Mouse (Mus musculus) hindbrain, postnatal 0 days (tissue): ENCODE measurements at regions not wholly inside any gene's neighbourhood (a gene's known extent, or its start where the extent isn't known, plus 50 kb on each side); places are given as distances from the start of the nearest gene placed in this dataset.
"Not testable (repeated sequence)": the region's sequence is repeated elsewhere in the genome, so short reads cannot be mapped to it uniquely, and the experiment has no call there.

Experiments used
- ATAC-seq: fragments of 200-750 bp; cut with Nextera tagmentation; 2 replicates; pipeline ENCODE4 v1.8.0; 2017; ENCODE audit warnings: mild to moderate bottlenecking, moderate TSS enrichment, moderate library complexity
- DNase-seq: peaks from one replicate; pipeline ENCODE4 v3.0.0-alpha.2; 2015; ENCODE audit warnings: low spot score
- H3K27ac ChIP-seq: fragments of 300-500 bp; sonication (generic); 2 replicates; pipeline ENCODE4 v1.5.1; 2014; ENCODE audit warnings: mild to moderate bottlenecking
- H3K27me3 ChIP-seq: fragments of 300-500 bp; sonication (generic); 2 replicates; pipeline ENCODE4 v1.6.1; 2014; ENCODE audit warnings: low read length, mixed read lengths; ENCODE audit not compliant: insufficient read depth
- H3K36me3 ChIP-seq: fragments of 300-500 bp; sonication (generic); 2 replicates; pipeline ENCODE4 v1.6.1; 2014; ENCODE audit warnings: low read length, mixed read lengths; ENCODE audit not compliant: insufficient read depth
- H3K4me1 ChIP-seq: fragments of 300-500 bp; sonication (generic); 2 replicates; pipeline ENCODE4 v1.6.1; 2014; ENCODE audit warnings: antibody characterized with exemption, low read length, mixed read lengths; ENCODE audit not compliant: insufficient read depth
- H3K4me2 ChIP-seq: fragments of 300-500 bp; sonication (generic); 2 replicates; pipeline ENCODE4 v1.6.1; 2014; ENCODE audit warnings: low read depth, mild to moderate bottlenecking, low read length, moderate library complexity, mixed read lengths
- H3K4me3 ChIP-seq: fragments of 300-500 bp; sonication (generic); 2 replicates; pipeline ENCODE4 v1.5.1; 2014; ENCODE audit warnings: low read length
- H3K9ac ChIP-seq: fragments of 300-500 bp; sonication (generic); replicated peaks from 2 replicates; pipeline ENCODE4 v1.6.1; 2014; ENCODE audit warnings: mild to moderate bottlenecking, low read length, moderate library complexity, mixed read lengths
- H3K9me3 ChIP-seq: fragments of 300-500 bp; sonication (generic); 2 replicates; pipeline ENCODE4 v1.6.1; 2016; ENCODE audit warnings: low read length, mixed read lengths
- CTCF ChIP-seq: IDR thresholded peaks from 2 replicates; pipeline ENCODE4 v1.5.1; 2016; ENCODE audit warnings: antibody characterized with exemption, control low read depth, low read depth
- WGBS: fragments of 180-500 bp; shearing (Covaris S2); extraction: QIAGEN DNeasy Blood & Tissue Kit; methylation state at CpG from one replicate; pipeline ENCODE4 v1.1.7; 2014; 5-methylcytosine and 5-hydroxymethylcytosine counted together

- no peaks in the 10 kb centered on the region for H3K27me3 ChIP-seq
- no peak overlapping the region for H3K27ac ChIP-seq
- no peak overlapping the region for H3K4me3 ChIP-seq
- H3K4me1 ChIP-seq = no peaks in the 10 kb centered on the region
- peak; percentile 85 for ATAC-seq
- H3K9me3 ChIP-seq = no peaks in the 10 kb centered on the region
- peak; percentile 68 for DNase-seq
- H3K9ac ChIP-seq = no peak overlapping the region
- no peak for TF ChIP-seq CTCF
- no peak overlapping the region for H3K4me2 ChIP-seq
- WGBS = 60% methylated on average over 2 of the region's 2 CpGs
- H3K36me3 ChIP-seq = no peaks in the 10 kb centered on the region
These were observed 107.5 kb upstream of the Rnf152 start for GRCm38 (mm10) chr1:105463819-105464614.

DNA sequence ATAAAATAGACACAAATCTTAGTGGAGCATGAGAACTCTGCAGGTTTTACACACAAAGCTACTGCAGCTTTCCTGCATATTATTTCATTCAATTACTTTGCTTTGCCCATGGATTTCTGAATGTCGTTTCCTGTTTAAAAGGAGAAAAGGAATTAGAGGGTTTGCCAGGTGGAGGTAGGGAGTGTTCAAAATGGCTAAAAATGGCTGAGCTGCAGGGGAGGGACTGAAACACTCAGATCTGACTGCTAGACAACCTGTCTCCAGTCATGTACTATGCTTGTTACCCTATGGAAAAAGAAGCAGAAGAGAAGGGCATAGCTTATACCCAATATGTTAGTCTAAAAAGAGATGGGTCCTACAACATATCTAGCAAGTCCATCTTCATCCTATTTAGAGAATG, 106.2 kb upstream of the Rnf152 start:
- no peak for ATAC-seq
- H3K27me3 ChIP-seq = no peaks in the 10 kb centered on the region

DNA sequence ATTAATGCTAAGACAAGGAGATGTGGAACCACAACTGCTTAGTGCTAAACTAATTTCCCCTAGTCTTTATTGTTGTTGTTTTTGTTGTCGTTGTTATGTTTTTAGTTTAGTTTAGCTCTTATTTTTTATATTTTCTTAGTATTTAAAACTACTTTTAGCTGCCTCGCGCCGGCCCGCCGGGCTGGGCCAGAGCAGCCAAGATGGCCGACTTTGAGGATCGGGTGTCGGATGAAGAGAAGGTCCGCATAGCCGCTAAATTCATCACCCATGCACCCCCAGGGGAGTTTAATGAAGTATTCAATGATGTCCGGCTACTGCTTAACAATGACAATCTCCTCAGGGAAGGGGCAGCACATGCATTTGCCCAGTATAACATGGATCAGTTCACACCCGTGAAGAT, 99.3 kb upstream of the Rnf152 start:
- not testable (repeated sequence) for ATAC-seq, H3K9me3 ChIP-seq, H3K4me2 ChIP-seq, DNase-seq, H3K4me1 ChIP-seq, H3K36me3 ChIP-seq, H3K27me3 ChIP-seq, H3K9ac ChIP-seq, H3K27ac ChIP-seq, H3K4me3 ChIP-seq
- 96% methylated on average over 13 of the region's 13 CpGs for WGBS

More for the DNA sequence above, 106.2 kb upstream of the Rnf152 start:
- no peaks in the 10 kb centered on the region for H3K36me3 ChIP-seq
- no peak overlapping the region for H3K9ac ChIP-seq
- no peak for DNase-seq
- H3K4me1 ChIP-seq = no peaks in the 10 kb centered on the region
- H3K4me2 ChIP-seq = no peak overlapping the region
- 72% methylated on average over 1 of the region's 1 CpGs for WGBS
- H3K27ac ChIP-seq = no peak overlapping the region
- no peak overlapping the region for H3K4me3 ChIP-seq
- H3K9me3 ChIP-seq = no peaks in the 10 kb centered on the region
- no peak for TF ChIP-seq CTCF

GRCm38 (mm10) chr1:105454687-105455086, 98.2 kb upstream of the Rnf152 start:
- Histone ChIP-seq H3K9me3 (no peaks in the 10 kb centered on the region), H3K36me3 (no peaks in the 10 kb centered on the region), H3K27ac (no peak overlapping the region), H3K27me3 (no peaks in the 10 kb centered on the region), H3K4me1 (no peaks in the 10 kb centered on the region), H3K9ac (no peak overlapping the region), H3K4me2 (no peak overlapping the region), H3K4me3 (no peak overlapping the region)
- ATAC-seq (no peak), DNase-seq (no peak)
- no peak for TF ChIP-seq CTCF
- WGBS = 66% methylated on average over 1 of the region's 1 CpGs

- Histone ChIP-seq H3K4me1 (no peaks in the 10 kb centered on the region), H3K27me3 (no peaks in the 10 kb centered on the region), H3K4me3 (no peak overlapping the region), H3K27ac (no peak overlapping the region), H3K9me3 (no peaks in the 10 kb centered on the region), H3K36me3 (no peaks in the 10 kb centered on the region), H3K9ac (no peak overlapping the region), H3K4me2 (no peak overlapping the region)
- ATAC-seq (no peak), DNase-seq (no peak)
- WGBS = 81% methylated on average over 1 of the region's 1 CpGs
- TF ChIP-seq CTCF = peak; percentile 44
These were observed 89.7 kb upstream of the Rnf152 start for GRCm38 (mm10) chr1:105446212-105446611.

DNA sequence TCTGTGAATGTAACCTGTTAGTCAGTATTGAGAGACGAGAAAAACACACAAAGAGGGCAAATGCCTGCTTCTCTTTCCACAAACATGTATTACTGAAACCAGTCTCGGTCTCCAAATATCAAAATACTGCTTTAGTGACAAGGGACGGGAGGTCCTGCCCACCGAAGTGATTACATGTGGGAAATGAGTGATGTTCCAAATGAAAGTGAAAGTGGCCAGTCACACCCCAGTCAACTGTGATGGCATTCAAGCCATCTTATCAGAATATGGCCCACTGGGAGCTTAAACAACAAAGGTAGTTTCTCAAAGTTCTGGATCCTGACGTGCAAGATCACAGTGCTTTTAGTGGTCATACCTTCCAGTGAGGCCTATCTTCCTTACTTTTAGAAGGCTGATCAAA, 87.0 kb upstream of the Rnf152 start:
- Histone ChIP-seq H3K4me1 (no peaks in the 10 kb centered on the region), H3K9me3 (no peaks in the 10 kb centered on the region), H3K36me3 (no peaks in the 10 kb centered on the region), H3K27me3 (no peaks in the 10 kb centered on the region), H3K4me2 (no peak overlapping the region), H3K9ac (no peak overlapping the region), H3K27ac (no peak overlapping the region), H3K4me3 (no peak overlapping the region)
- no peak for ATAC-seq
- DNase-seq = no peak
- WGBS = 93% methylated on average over 5 of the region's 5 CpGs
- TF ChIP-seq CTCF = no peak

GRCm38 (mm10) chr1:105440296-105440695, 83.8 kb upstream of the Rnf152 start:
- Histone ChIP-seq H3K4me3 (no peak overlapping the region), H3K9me3 (no peaks in the 10 kb centered on the region), H3K36me3 (no peaks in the 10 kb centered on the region), H3K9ac (no peak overlapping the region), H3K27me3 (no peaks in the 10 kb centered on the region), H3K27ac (no peak overlapping the region), H3K4me1 (no peaks in the 10 kb centered on the region), H3K4me2 (no peak overlapping the region)
- ATAC-seq = peak; percentile 27; the same call in 1 of the 2 replicates
- no peak for DNase-seq
- 28% methylated on average over 3 of the region's 3 CpGs for WGBS
- TF ChIP-seq CTCF = no peak
